Mouse (Mus musculus) midbrain, postnatal 0 days (tissue): ENCODE measurements at regions not wholly inside any gene's neighbourhood (a gene's known extent, or its start where the extent isn't known, plus 50 kb on each side); places are given as distances from the start of the nearest gene placed in this dataset.

ENCODE experiments used
- ATAC-seq: fragments of 200-750 bp; cut with Nextera tagmentation; 2 replicates; pipeline ENCODE4 v1.8.0; 2017; ENCODE audit warnings: moderate number of reproducible peaks, mild to moderate bottlenecking, moderate TSS enrichment, moderate library complexity; ENCODE audit not compliant: low FRiP score
- DNase-seq: peaks from one replicate; pipeline ENCODE4 v3.0.0-alpha.2; 2015; ENCODE audit warnings: low spot score
- H3K27ac ChIP-seq: fragments of 300-500 bp; sonication (generic); 2 replicates; pipeline ENCODE4 v1.5.1; 2014; ENCODE audit warnings: low read depth, mild to moderate bottlenecking, low read length, mixed read lengths
- H3K27me3 ChIP-seq: fragments of 300-500 bp; sonication (generic); 2 replicates; pipeline ENCODE4 v1.6.1; 2014; ENCODE audit warnings: low read length, control low read depth, mixed read lengths; ENCODE audit not compliant: insufficient read depth
- H3K36me3 ChIP-seq: fragments of 300-500 bp; sonication (generic); 2 replicates; pipeline ENCODE4 v1.6.1; 2014; ENCODE audit warnings: low read length, control low read depth, mixed read lengths; ENCODE audit not compliant: insufficient read depth
- H3K4me1 ChIP-seq: fragments of 300-500 bp; sonication (generic); 2 replicates; pipeline ENCODE4 v1.6.1; 2014; ENCODE audit warnings: mild to moderate bottlenecking, control low read depth, antibody characterized with exemption, low read length, mixed read lengths; ENCODE audit not compliant: insufficient read depth
- H3K4me2 ChIP-seq: fragments of 300-500 bp; sonication (generic); 2 replicates; pipeline ENCODE4 v1.6.1; 2014; ENCODE audit warnings: low read depth, mild to moderate bottlenecking, low read length, mixed read lengths; ENCODE audit not compliant: poor library complexity, severe bottlenecking
- H3K4me3 ChIP-seq: fragments of 300-500 bp; sonication (generic); 2 replicates; pipeline ENCODE4 v1.5.1; 2014; ENCODE audit warnings: low read depth, mild to moderate bottlenecking, low read length, moderate library complexity
- H3K9ac ChIP-seq: fragments of 300-500 bp; sonication (generic); replicated peaks from 2 replicates; pipeline ENCODE4 v1.6.1; 2014; ENCODE audit warnings: mild to moderate bottlenecking, low read length, moderate library complexity, mixed read lengths; ENCODE audit not compliant: poor library complexity, severe bottlenecking
- H3K9me3 ChIP-seq: fragments of 300-500 bp; sonication (generic); 2 replicates; pipeline ENCODE4 v1.6.1; 2016; ENCODE audit warnings: low read length, control low read depth
- CTCF ChIP-seq: IDR thresholded peaks from 2 replicates; pipeline ENCODE4 v1.5.1; 2016; ENCODE audit warnings: antibody characterized with exemption, mild to moderate bottlenecking
- WGBS: fragments of 180-500 bp; shearing (Covaris S2); extraction: QIAGEN DNeasy Blood & Tissue Kit; methylation state at CpG from one replicate; pipeline ENCODE4 v1.1.7; 2014; 5-methylcytosine and 5-hydroxymethylcytosine counted together

DNA sequence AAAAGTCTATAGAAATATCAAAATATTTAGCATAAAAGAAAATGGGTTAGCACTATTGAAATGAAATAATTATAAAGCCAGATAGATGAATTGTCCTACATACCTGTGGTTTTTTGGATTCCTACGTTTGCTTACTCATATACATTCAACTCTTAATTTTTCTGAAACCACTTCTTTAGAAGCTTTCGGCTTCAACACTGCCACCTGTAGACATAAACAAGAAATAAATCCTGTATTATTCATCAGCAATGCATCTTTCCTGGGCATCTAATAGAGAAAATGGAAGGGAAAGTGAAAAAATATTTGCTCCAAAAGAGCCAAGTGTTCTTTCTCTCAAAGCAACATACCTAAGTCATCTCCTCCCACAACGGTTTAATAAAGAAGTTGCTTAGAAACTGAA lies 245.7 kb downstream of the Tex13c3 start:
- H3K4me3 ChIP-seq: no peak overlapping the region
- ATAC-seq (no peak), DNase-seq (peak; percentile 2)
- H3K4me2 ChIP-seq: no peak overlapping the region
- no peaks in the 10 kb centered on the region for H3K4me1 ChIP-seq
- no peaks in the 10 kb centered on the region for H3K36me3 ChIP-seq
- no peak overlapping the region for H3K9ac ChIP-seq
- no peaks in the 10 kb centered on the region for H3K9me3 ChIP-seq
- H3K27ac ChIP-seq: no peak overlapping the region
- TF ChIP-seq CTCF: peak; percentile 46
- no peaks in the 10 kb centered on the region for H3K27me3 ChIP-seq
- 64% methylated on average over 3 of the region's 3 CpGs for WGBS

DNA sequence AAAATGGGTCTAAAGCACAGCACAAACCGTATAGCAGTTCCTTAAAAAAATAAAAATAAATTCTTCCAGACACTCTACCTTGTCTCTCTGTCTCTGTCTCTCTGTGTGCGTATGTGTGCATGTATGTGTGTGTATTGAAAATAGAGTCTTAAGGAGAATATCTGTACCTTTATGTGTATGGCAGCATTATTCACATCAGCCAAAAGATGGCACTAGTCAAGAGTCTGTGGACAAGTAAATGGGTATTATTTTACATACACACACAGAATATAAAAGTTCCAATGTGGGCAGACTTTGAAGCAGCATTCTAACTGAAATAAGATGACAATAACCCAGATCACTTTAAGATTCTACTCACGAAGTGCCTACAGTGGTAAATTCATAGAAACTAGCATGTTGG lies 249.3 kb downstream of the Tex13c3 start:
- TF ChIP-seq CTCF: peak; percentile 12; the same call in 1 of the 2 replicates
- no peak overlapping the region for H3K27ac ChIP-seq
- H3K4me1 ChIP-seq: no peaks in the 10 kb centered on the region
- H3K4me2 ChIP-seq: no peak overlapping the region
- WGBS: 84% methylated on average over 3 of the region's 3 CpGs
- no peak overlapping the region for H3K4me3 ChIP-seq
- DNase-seq (no peak), ATAC-seq (no peak)
- H3K27me3 ChIP-seq: no peaks in the 10 kb centered on the region
- H3K9me3 ChIP-seq: no peaks in the 10 kb centered on the region
- H3K36me3 ChIP-seq: no peaks in the 10 kb centered on the region
- no peak overlapping the region for H3K9ac ChIP-seq

DNA sequence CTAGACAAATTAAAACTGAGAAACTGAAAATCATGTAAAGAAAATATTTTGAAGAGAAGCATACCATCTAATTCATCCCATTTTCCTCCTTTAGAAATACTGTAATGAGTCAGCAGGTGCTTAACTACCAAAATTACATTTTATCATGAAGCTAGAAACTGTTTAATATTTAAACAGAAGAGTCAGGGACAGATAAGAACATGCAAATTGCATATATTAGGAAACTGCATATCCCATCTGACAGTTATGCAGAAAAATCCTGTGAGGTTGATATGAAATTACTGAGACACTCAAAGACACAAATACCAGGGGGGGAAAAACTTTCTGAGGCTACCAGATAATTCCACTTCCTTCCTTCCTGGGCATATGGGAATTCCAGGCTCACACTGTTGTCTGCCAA lies 257.8 kb downstream of the Tex13c3 start:
- H3K27ac ChIP-seq: no peak overlapping the region
- no peak overlapping the region for H3K4me2 ChIP-seq
- H3K27me3 ChIP-seq: no peaks in the 10 kb centered on the region
- H3K4me1 ChIP-seq: no peaks in the 10 kb centered on the region
- no peak overlapping the region for H3K9ac ChIP-seq
- DNase-seq (no peak), ATAC-seq (no peak)
- no peak overlapping the region for H3K4me3 ChIP-seq
- no peak for TF ChIP-seq CTCF
- H3K36me3 ChIP-seq: no peaks in the 10 kb centered on the region
- no peaks in the 10 kb centered on the region for H3K9me3 ChIP-seq

DNA sequence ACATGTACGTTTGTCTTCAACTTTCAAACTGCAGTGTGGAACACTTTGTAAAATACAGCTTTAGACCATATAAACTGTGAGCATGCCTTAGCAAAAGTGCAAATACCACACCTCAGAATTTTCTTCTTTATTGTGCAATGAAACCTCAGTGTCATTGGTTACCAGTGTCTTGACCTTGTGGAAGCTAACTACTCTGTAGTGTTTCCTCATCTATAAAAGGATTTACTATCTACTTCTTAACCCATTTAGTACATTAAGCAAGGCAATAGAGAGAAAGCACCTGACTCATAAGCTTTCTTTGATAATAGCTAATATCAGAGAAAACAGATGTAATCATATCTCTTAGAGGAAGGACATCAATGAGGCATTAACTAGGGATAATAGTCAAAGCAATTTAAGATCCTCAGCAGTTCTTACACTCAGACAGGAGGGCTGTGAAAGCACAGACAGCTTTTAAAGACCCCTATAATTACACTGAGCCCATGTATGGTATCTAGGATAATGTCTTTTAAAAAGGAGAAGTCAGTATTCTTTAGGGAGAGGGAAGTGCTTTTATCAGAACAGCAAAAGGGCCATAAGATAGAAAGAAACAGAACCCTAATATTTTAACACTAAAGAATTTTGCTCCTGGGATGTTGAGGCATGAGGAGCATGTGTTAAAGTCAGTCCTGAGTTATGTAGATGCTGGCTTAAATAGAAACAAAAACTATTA lies 260.2 kb downstream of the Tex13c3 start:
- ATAC-seq (no peak), DNase-seq (no peak)
- Histone ChIP-seq H3K9me3 (no peaks in the 10 kb centered on the region), H3K9ac (no peak overlapping the region), H3K27me3 (no peaks in the 10 kb centered on the region), H3K27ac (no peak overlapping the region), H3K4me1 (no peaks in the 10 kb centered on the region), H3K4me3 (no peak overlapping the region), H3K36me3 (no peaks in the 10 kb centered on the region), H3K4me2 (no peak overlapping the region)
- 91% methylated on average over 1 of the region's 1 CpGs for WGBS
- TF ChIP-seq CTCF: no peak

DNA sequence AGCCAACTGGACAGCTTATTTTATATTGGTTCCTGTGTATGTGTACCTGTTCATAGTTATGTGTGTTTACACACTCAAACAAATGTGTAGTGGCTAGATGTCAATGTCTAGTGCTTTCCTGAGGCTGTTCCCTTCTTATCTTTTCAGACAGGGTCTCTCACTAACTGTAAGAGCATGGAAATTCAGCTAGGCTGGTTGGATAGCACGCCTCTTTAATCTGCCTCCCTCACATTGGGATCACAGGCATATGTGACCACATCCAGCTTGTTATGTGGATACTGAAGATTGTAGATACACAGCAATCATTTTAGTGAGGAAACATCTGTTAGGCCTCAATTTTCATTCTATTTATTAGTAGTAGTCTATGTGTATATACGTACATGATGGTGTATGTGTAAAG lies 261.4 kb downstream of the Tex13c3 start:
- no peak for DNase-seq
- TF ChIP-seq CTCF: no peak
- Histone ChIP-seq H3K36me3 (no peaks in the 10 kb centered on the region), H3K27me3 (no peaks in the 10 kb centered on the region), H3K4me3 (no peak overlapping the region), H3K9me3 (no peaks in the 10 kb centered on the region), H3K4me1 (no peaks in the 10 kb centered on the region), H3K9ac (no peak overlapping the region), H3K4me2 (no peak overlapping the region), H3K27ac (no peak overlapping the region)
- ATAC-seq: no peak
- WGBS: 83% methylated on average over 2 of the region's 2 CpGs

DNA sequence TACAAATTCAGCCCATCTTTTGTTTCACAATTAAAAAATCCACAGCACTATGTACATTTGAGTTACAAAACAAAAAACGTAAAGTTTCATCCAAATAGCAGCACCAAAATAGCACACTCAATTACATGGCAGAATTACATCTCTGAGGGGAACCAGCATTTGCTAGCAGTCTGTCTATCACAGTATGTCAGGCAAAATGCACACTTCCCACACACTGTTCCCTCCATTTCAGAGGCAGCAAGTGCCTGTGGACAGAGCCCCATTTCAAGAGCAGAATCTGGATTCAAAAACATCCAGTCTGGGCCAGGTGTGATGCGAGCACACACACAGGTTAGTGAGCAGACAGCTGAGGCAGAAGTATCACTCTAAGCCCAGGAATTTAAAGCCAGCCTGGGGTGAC lies 261.8 kb downstream of the Tex13c3 start:
- WGBS: 91% methylated on average over 2 of the region's 2 CpGs

More for the DNA sequence above, 261.8 kb downstream of the Tex13c3 start:
- no peak for TF ChIP-seq CTCF
- Histone ChIP-seq H3K27ac (no peak overlapping the region), H3K36me3 (no peaks in the 10 kb centered on the region), H3K4me3 (no peak overlapping the region), H3K4me1 (no peaks in the 10 kb centered on the region), H3K9ac (no peak overlapping the region), H3K4me2 (no peak overlapping the region), H3K9me3 (no peaks in the 10 kb centered on the region), H3K27me3 (no peaks in the 10 kb centered on the region)
- no peak for ATAC-seq
- DNase-seq: no peak
